ENCODE assay signal across 26 mouse cellular contexts in the genomic region with DNA sequence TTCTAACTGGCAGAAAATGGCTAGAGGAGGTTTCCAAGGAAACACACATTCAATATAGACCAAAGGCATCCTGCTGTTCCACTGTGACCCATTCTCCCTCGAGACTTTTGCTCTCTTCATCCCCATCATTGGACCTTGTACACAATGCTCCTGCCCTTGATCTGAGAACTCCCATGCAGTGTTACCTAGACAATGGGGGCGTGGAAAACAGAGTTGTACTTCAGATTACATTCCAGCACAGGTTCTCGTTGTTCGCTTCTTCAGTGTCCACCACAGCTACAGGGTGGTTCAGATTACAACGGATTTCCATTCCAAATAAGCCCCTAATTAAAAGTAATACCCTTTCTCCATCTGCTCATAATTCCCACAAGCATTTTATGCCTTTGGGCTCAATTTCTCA.
DNase-seq lines count a peak whose midpoint lies in the region; ATAC-seq and TF ChIP-seq lines count a peak whose summit lies in the region.
"Had no signal": no experiment of that assay in that cellular context is flagged by ENCODE, and none has a peak within 500 bp of the region (broad histone marks: within the 10 kb centered on the region; RNA-seq: fewer than 3 reads in every experiment).

No protein-coding gene starts in this region.

- no peak overlapping the region for H3K4me2 ChIP-seq in forebrain, embryonic 13.5 days
- no peak overlapping the region for H3K4me2 ChIP-seq in midbrain, postnatal 0 days (ENCODE audit: low read depth, low read length, poor library complexity, severe bottlenecking)
- H3K4me2 ChIP-seq: heart, embryonic 13.5 days; neural tube, embryonic 13.5 days; stomach, embryonic 15.5 days had no signal

- 18% methylated on average over 5 of the region's 5 CpGs for WGBS in forebrain, embryonic 10.5 days
- WGBS in forebrain, embryonic 13.5 days: 15% methylated on average over 5 of the region's 5 CpGs
- 25% methylated on average over 5 of the region's 5 CpGs for WGBS in midbrain, embryonic 10.5 days
- 22% methylated on average over 5 of the region's 5 CpGs for WGBS in midbrain, postnatal 0 days

- no peaks in the 10 kb centered on the region for H3K36me3 ChIP-seq in forebrain, embryonic 10.5 days (replicated peaks)
- no peaks in the 10 kb centered on the region for H3K36me3 ChIP-seq in forebrain, embryonic 13.5 days (ENCODE audit: poor library complexity, severe bottlenecking)
- H3K36me3 ChIP-seq in midbrain, embryonic 10.5 days: no peaks in the 10 kb centered on the region
- no peaks in the 10 kb centered on the region for H3K36me3 ChIP-seq in midbrain, postnatal 0 days (ENCODE audit: insufficient read depth, low read length)
- H3K36me3 ChIP-seq: G1E; heart, embryonic 13.5 days; neural tube, embryonic 13.5 days; stomach, embryonic 15.5 days had no signal

- no peak overlapping the region for H3K9ac ChIP-seq in forebrain, embryonic 13.5 days
- no peak overlapping the region for H3K9ac ChIP-seq in midbrain, postnatal 0 days (replicated peaks; ENCODE audit: low read length, poor library complexity, severe bottlenecking)
- H3K9ac ChIP-seq: forebrain, postnatal 0 days; heart, embryonic 13.5 days; liver, embryonic 14.5 days; neural tube, embryonic 13.5 days; stomach, embryonic 15.5 days had no signal

- 0 out of 2 replicates have a peak overlapping the region, but pooled peaks have one; percentile 16 for H3K27ac ChIP-seq in forebrain, embryonic 10.5 days
- H3K27ac ChIP-seq in forebrain, embryonic 13.5 days: no peak overlapping the region
- no peak overlapping the region; the same call in 1 of the 2 replicates for H3K27ac ChIP-seq in midbrain, embryonic 10.5 days (replicated peaks)
- no peak overlapping the region for H3K27ac ChIP-seq in midbrain, postnatal 0 days (ENCODE audit: low read depth, low read length)
- H3K27ac ChIP-seq: heart, embryonic 13.5 days; liver, embryonic 14.5 days; neural tube, embryonic 13.5 days; stomach, embryonic 15.5 days had no signal

- peak; percentile 52 for DNase-seq in forebrain, embryonic 10.5 days (ENCODE audit: extremely low spot score, low spot score)
- DNase-seq in midbrain, embryonic 10.5 days (ENCODE audit: low spot score): peak; percentile 32
- DNase-seq in midbrain, postnatal 0 days (ENCODE audit: low spot score): no peak
- DNase-seq in embryo, embryonic 10.5 days (ENCODE audit: low spot score): peak; percentile 45
- DNase-seq in cerebellum, postnatal 25 days: no peak
- DNase-seq in spleen, postnatal 36 days (ENCODE audit: low spot score in 2 of 2): no peak
- DNase-seq: adrenal gland, postnatal 14 days; cerebellum, adult 11-12 months; cerebellum, postnatal 10 days; forebrain, postnatal 0 days; gastrocnemius, postnatal 10 days; heart, postnatal 10 days; kidney, adult 8-10 months; kidney, postnatal 10 days; liver; lung, adult 2 months; lung, postnatal 10 days; right cerebral cortex, postnatal 14 days; thymus, postnatal 14 days had no signal

- peaks cover 9% of the 10 kb centered on the region; the same call in 1 of the 2 replicates for H3K27me3 ChIP-seq in forebrain, embryonic 10.5 days (ENCODE audit: poor library complexity, severe bottlenecking)
- no peaks in the 10 kb centered on the region for H3K27me3 ChIP-seq in forebrain, embryonic 13.5 days
- peaks cover 13% of the 10 kb centered on the region; the same call in 1 of the 2 replicates for H3K27me3 ChIP-seq in midbrain, embryonic 10.5 days (ENCODE audit: low read depth, poor library complexity, severe bottlenecking)
- no peaks in the 10 kb centered on the region for H3K27me3 ChIP-seq in midbrain, postnatal 0 days (ENCODE audit: insufficient read depth, low read length)
- H3K27me3 ChIP-seq: heart, embryonic 13.5 days; neural tube, embryonic 13.5 days; stomach, embryonic 15.5 days had no signal

- peaks cover 32% of the 10 kb centered on the region for H3K4me1 ChIP-seq in forebrain, embryonic 10.5 days
- H3K4me1 ChIP-seq in forebrain, embryonic 13.5 days: peaks cover 21% of the 10 kb centered on the region
- peaks cover 15% of the 10 kb centered on the region for H3K4me1 ChIP-seq in midbrain, embryonic 10.5 days
- H3K4me1 ChIP-seq in midbrain, postnatal 0 days (ENCODE audit: insufficient read depth, low read length): no peaks in the 10 kb centered on the region

- ATAC-seq in forebrain, embryonic 13.5 days: no peak
- no peak for ATAC-seq in midbrain, postnatal 0 days (ENCODE audit: low FRiP score)
- ATAC-seq: forebrain, postnatal 0 days; intestine, embryonic 16.5 days had no signal

- TF ChIP-seq CTCF in midbrain, postnatal 0 days (IDR thresholded peaks at IDR 0.05): no peak

- no peak overlapping the region for H3K4me3 ChIP-seq in forebrain, embryonic 10.5 days
- no peak overlapping the region for H3K4me3 ChIP-seq in forebrain, embryonic 13.5 days
- H3K4me3 ChIP-seq in midbrain, embryonic 10.5 days: no peak overlapping the region
- no peak overlapping the region for H3K4me3 ChIP-seq in midbrain, postnatal 0 days (ENCODE audit: low read depth, low read length)
- H3K4me3 ChIP-seq: heart, embryonic 13.5 days; neural tube, embryonic 13.5 days; stomach, embryonic 15.5 days had no signal

- H3K9me3 ChIP-seq in forebrain, embryonic 10.5 days: no peaks in the 10 kb centered on the region
- no peaks in the 10 kb centered on the region for H3K9me3 ChIP-seq in forebrain, embryonic 13.5 days (replicated peaks)
- no peaks in the 10 kb centered on the region for H3K9me3 ChIP-seq in midbrain, embryonic 10.5 days (replicated peaks)
- no peaks in the 10 kb centered on the region for H3K9me3 ChIP-seq in midbrain, postnatal 0 days (ENCODE audit: low read length)
- H3K9me3 ChIP-seq: heart, embryonic 13.5 days; neural tube, embryonic 13.5 days; stomach, embryonic 15.5 days had no signal

Comparison
In these comparisons a context has a peak if more than half of its experiments do, and no peak if none do; other contexts are left out.
1. DNase-seq: peak in forebrain, embryonic 10.5 days (single experiment), midbrain, embryonic 10.5 days (single experiment) and embryo, embryonic 10.5 days (single experiment); none in midbrain, postnatal 0 days (single experiment), cerebellum, postnatal 25 days (0 of 2) and spleen, postnatal 36 days (0 of 2).